Mouse (Mus musculus): Measurements from ENCODE around the gene Rab4a. TPM values are rescaled to one million over a fixed set of nuclear protein-coding genes. Genes with fewer than 3 reads are reported as not detected.
"Not testable (repeated sequence)": the region's sequence is repeated elsewhere in the genome, so short reads cannot be mapped to it uniquely, and the experiment has no call there.

Gene Rab4a
- total RNA-seq, 2 experiments from 2014 or later = 7.8 to 7.9 TPM

DNA sequence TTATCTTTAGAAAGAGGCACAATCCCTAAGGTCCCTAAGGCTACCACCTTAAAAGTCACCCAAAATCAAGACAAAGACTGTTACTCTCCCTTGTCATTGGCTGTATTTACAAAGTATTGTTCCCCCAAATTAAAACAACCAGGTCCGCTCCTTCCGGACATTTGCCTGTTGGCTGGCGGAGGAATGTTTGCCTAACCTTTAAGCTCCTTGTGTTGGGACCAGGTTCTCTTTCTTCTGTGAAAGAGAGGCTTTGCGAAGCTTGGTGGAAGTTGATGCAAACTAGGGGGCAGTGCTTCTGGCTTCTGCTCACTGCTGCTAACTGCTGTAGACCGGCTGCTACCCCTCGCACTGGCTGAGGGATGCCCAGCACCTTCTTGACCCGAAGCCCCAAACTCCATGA lies 2.9 kb downstream of the Rab4a start:
- DNase-seq = no peak
- intact Hi-C loops (cut with DNase I) = no loop called here

- DNase-seq; intact Hi-C loops (cut with DNase I): not testable (repeated sequence)
These were observed 3.6 kb downstream of the Rab4a start for GRCm38 (mm10) chr8:123809342-123809741.

DNA sequence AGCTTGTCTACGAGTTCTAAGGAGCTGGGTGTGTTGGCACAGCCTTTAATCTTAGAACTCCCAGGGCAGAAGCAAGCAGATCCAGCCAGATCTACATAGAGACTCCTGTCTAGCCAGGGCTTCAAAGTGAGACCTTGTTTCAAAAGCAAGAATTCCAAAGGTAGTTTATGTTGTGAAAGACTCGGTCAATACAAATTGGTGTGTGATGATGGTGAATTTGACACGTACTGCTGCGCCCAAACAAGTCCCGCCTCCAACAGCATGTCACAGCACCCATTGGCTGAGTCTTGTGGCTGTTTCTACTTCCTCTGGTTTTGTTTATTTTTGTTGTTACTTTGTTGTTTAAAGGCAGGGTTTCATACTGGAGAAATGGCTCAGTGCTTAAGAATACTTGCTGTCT lies 6.4 kb downstream of the Rab4a start:
- DNase-seq = no peak
- intact Hi-C loops (cut with DNase I) = no loop called here

DNA sequence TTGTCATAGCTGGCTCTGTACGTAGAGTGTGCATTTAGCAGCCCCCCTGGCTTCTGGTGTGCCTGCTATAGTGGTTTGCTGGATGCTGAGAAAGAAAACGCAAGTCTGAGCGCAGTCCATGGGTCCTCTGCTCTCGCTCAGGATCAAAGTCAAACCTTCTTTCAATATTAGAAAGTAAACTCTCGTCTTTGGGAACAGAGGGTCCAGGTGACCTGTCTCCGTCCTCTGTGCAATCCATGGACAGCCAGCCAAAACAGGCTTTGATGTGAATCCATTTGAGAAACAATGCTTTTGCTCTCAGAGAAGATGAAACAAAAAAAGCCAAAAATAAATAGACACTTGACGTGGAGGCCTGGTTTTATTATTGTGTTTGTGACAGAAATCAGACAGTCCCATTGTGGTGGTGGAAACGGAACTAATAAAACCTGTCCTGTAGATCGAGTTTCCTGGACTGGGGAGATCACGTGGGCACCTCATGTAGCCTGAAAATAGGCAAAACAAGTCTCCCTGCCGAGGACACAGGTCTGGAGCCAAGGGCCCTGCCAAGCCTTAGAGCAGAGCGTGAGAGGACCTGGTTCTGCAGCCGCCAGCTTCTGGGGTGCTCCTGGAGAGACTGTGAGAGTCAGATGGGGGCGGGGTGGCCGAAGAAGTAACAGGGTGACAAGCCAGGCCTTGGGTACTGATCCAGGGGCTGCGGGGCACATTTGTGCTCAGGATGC lies 7.5 kb downstream of the Rab4a start:
- no peak for DNase-seq
- intact Hi-C loops (cut with DNase I) = no loop called here

DNA sequence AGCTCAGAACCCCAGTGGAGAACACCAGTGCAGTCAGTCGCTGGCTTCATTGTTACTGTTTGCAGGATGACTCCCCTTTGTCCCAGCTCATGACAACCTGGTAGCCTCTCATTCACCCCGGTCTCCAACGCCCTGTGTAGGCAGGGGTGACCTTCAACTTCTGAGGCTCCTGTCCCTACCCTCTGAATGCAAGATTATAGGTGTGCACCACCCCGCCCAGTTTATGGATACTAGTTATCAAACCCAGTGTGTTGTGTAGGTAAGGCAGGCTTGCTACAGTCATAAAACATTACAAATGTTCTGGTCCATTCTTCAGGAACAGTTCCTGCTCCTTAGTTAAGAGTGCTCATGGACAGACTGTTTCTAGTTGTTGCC lies 8.1 kb downstream of the Rab4a start:
- DNase-seq = no peak
- intact Hi-C loops (cut with DNase I) = no loop called here

DNA sequence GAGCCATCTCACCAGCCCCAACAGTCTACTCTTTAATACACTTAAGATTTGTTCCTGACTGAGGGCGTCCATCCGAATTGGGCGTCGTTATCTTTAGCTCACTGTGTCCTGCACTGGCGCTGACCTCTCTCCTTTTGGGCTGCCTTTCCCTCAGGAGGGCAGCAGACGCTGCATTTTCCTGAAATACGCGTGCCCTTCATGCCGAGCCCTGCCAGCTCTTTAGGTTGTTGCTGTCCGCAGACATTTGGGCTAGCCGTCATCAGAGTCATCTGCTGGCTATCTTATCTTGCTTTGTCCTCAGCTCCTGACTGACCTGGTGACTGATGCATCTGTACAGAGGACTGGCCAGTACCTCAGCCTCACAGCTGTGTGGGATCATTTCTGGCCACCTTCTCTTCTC lies 9.5 kb downstream of the Rab4a start:
- DNase-seq = no peak
- intact Hi-C loops (cut with DNase I) = no loop called here

GRCm38 (mm10) chr8:123816939-123817338 lies 11.2 kb downstream of the Rab4a start:
- no peak for DNase-seq
- intact Hi-C loops (cut with DNase I) = no loop called here

- intact Hi-C loops (cut with DNase I) = no loop called here
- DNase-seq = no peak
These were observed 12.0 kb downstream of the Rab4a start for GRCm38 (mm10) chr8:123817747-123818146.

GRCm38 (mm10) chr8:123819683-123820610 lies 14.2 kb downstream of the Rab4a start:
- intact Hi-C loops (cut with DNase I) = no loop called here
- no peak for DNase-seq

DNA sequence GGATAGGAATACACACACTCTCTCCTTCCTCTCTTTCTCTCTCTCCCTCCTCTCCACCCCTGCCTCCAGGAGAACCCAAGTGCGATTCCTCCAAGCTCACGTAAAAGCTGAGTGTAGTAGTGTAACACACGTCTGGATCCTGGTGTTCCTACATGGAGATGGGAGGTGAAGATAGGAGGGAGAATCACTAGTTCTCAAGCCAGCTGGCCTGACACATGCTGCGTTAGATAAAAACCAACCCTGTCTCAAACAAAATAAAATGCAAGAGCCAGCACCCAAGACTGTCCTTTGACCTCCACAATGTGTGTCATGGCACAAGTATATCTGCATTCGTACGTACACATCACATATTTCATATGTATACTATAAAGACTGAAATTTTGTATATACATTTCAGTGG lies 15.0 kb downstream of the Rab4a start:
- intact Hi-C loops (cut with DNase I) = no loop called here
- DNase-seq = no peak

GRCm38 (mm10) chr8:123823111-123823510 lies 17.3 kb downstream of the Rab4a start:
- no peak for DNase-seq

DNA sequence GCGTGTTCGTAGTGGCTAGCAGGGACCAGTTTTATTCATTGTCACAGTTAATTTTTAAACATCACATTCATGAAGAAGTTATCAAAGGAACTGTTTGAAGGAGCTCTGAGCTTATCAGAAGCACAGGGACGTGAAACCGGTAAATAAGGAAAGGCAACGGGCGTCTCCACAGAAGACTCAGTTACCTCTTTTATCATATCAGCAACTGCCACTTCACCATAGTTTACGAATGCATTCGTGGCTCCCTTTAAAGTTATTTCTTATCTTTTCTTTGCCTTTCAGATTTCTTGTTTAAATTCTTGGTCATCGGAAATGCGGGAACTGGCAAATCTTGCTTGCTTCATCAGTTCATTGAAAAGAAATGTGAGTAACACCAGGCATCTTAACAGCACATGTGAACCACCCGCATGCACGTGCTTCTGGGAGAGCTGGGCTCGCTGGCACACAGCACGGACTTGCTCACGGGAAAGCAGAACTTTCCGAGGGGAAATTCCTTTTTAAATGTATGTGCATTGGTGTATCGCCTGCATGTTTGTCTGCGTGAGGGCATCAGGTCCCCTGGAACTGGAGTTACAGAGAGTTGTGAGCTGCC lies 17.8 kb downstream of the Rab4a start:
- intact Hi-C loops (cut with DNase I) = no loop called here

More at GRCm38 (mm10) chr8:123823111-123823510, 17.3 kb downstream of the Rab4a start:
- intact Hi-C loops (cut with DNase I) = no loop called here

GRCm38 (mm10) chr8:123826001-123826400 lies 20.2 kb downstream of the Rab4a start:
- intact Hi-C loops (cut with DNase I) = no loop called here
- no peak for DNase-seq

More for the DNA sequence above, 17.8 kb downstream of the Rab4a start:
- DNase-seq = no peak

GRCm38 (mm10) chr8:123826758-123827157 lies 21.0 kb downstream of the Rab4a start:
- DNase-seq = no peak
- intact Hi-C loops (cut with DNase I) = no loop called here

- intact Hi-C loops (cut with DNase I) = no loop called here
- no peak for DNase-seq
These were observed 21.7 kb downstream of the Rab4a start for GRCm38 (mm10) chr8:123827523-123827922.

DNA sequence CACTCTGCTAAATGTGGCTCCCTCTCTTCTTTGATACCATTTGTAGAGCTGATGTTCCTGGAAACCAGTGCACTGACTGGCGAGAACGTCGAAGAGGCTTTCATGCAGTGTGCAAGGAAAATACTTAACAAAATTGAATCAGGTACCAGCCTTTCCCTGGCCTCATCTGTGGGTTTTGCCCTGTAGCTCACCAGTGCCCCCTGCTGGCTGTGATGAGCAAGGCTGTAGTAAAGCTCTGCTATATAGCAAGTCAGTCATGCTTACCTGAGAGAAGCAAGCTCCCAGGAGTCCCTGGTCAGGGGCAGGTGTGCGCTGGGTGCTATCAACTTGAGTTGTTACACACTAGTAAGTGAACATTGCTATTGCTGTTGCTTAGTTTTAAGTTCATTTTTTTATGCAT lies 27.0 kb downstream of the Rab4a start:
- peak; percentile 54 to 64 for DNase-seq

GRCm38 (mm10) chr8:123835451-123835850 lies 29.7 kb downstream of the Rab4a start:
- DNase-seq = peak; percentile 57 to 62
- intact Hi-C loops (cut with DNase I) = loop anchor here (2.0 kb wide), 1 partner anchor 23 kb away; no protein-coding TSS in a partner anchor

More for the DNA sequence above, 27.0 kb downstream of the Rab4a start:
- intact Hi-C loops (cut with DNase I) = loop anchor here (1.0 kb wide), 1 partner anchor 42 kb away; no protein-coding TSS in a partner anchor

DNA sequence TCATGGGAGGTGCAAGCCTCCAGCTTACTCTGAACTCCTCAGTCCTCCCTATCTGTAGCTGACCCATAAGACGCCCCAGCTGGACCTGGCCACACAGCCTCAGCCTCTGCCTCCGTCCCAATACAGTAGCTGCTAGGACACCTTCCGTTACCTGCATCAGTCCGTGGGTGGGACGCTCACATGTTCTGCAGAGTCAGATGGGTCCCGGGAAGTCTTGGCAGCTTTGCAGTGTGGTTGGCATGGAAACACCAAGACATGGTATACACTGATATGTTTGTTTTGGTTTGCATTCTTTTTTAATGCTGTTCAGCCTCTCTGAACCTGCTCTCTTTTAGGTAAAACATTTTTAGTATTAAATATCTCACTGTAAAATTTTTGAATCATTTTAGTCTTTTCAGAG lies 30.6 kb downstream of the Rab4a start:
- intact Hi-C loops (cut with DNase I) = no loop called here
- DNase-seq = no peak

GRCm38 (mm10) chr8:123838496-123838895 lies 32.7 kb downstream of the Rab4a start:
- intact Hi-C loops (cut with DNase I) = no loop called here
- peak; percentile 9 to 39 for DNase-seq

DNA sequence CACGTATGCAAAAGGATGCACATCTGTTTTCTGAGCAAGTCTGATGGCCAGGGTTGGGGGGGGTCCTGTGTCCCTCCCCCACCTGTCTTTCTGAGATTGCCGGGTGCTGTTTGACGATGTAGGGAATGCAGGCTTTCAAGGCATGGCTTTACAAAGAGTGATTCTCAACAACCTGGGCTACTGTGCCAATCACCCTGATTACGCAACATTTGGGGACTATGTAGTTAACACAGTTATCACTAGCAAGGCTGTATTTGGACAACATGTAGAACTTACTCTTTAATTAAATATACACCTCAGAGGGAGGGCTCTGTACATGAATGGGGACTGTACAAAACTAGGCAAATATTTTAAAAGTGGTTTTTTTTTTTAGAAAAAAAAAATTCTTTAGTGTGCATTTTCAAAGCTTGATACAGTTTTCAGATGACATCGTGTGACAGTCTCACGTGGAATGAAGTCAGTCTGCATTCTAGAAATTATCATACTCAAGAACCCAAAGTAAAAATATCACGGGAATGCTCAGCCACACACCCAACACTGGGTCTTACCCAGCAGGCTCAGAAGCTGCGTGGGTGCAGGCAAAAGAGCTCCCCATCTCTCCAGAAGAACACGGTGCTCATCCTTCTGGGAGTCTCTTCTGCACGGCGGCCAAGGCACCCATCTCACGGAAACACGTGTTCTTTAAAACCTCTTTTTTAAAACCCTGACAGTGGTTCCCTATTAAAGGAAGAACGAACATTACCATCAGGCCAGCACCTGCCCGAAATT lies 35.0 kb downstream of the Rab4a start:
- intact Hi-C loops (cut with DNase I) = no loop called here
- no peak for DNase-seq

Data from heart, postnatal 14 days (tissue).